ENCODE assay signal across 17 mouse cellular contexts in the genomic region with DNA sequence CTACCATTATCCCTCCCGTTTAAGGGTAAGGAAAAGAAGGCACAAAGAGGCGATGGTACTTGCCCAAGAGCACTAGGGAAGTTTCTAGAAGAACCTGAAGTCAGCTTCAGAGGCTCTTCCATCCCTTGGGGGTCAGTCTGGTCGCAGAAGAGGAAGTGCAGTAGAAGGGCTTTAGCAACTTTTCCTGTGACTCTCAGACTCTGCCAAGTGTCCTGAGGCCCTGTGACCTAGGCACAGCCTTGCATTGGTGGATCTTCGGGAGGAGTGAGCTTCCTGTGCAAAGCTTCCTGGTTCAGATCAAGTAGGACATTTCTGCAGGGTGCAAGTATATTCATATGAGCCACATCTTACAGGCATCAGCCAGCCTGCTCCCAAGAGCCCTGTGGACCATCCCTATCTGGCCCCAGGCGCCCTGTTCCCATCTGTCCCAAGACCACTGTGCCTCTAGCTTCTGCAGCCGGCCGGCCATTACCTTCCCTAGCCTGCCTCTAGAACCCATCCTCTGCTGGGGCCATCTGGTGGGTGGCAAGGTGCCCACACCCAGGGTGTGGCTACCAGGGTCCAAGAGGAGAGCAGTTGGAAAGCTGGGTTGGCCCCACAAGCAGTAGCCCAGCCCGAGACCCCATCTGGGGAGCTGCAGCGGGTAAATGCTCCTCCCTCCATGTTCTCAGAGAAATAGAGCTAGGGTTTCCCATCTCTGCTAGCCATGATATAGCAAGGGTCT.
DNase-seq lines count a peak whose midpoint lies in the region; ATAC-seq and TF ChIP-seq lines count a peak whose summit lies in the region.
"Had no signal": no experiment of that assay in that cellular context is flagged by ENCODE, and none has a peak within 500 bp of the region (broad histone marks: within the 10 kb centered on the region; RNA-seq: fewer than 3 reads in every experiment).

No protein-coding gene starts in this region.

- H3K79me2 ChIP-seq in liver, adult 2 months (ENCODE audit: control insufficient read depth, insufficient read depth, low read length): no peaks in the 10 kb centered on the region

- H3K36me3 ChIP-seq in liver, adult 2 months (ENCODE audit: control insufficient read depth, insufficient read depth, low read length): no peaks in the 10 kb centered on the region
- no peaks in the 10 kb centered on the region for H3K36me3 ChIP-seq in liver, embryonic 12.5 days
- H3K36me3 ChIP-seq: embryonic facial prominence, embryonic 10.5 days; heart, embryonic 13.5 days had no signal

- no peak overlapping the region; the same call in 1 of the 2 replicates for H3K27ac ChIP-seq in liver, adult 2 months (replicated peaks; ENCODE audit: insufficient read depth, low read depth, low read length)
- H3K27ac ChIP-seq in liver, embryonic 12.5 days: no peak overlapping the region
- H3K27ac ChIP-seq: embryonic facial prominence, embryonic 10.5 days; forebrain, embryonic 13.5 days; heart, embryonic 13.5 days had no signal

- no peak for TF ChIP-seq CTCF in liver, adult 2 months (IDR thresholded peaks at IDR 0.05; ENCODE audit: low read depth, low read length)

- no peak overlapping the region for H3K9ac ChIP-seq in liver, adult 2 months (ENCODE audit: low read depth, low read length)
- no peak overlapping the region for H3K9ac ChIP-seq in liver, embryonic 12.5 days
- H3K9ac ChIP-seq: forebrain, embryonic 13.5 days; heart, embryonic 13.5 days; lung, embryonic 14.5 days had no signal

- H3K27me3 ChIP-seq in liver, adult 2 months (ENCODE audit: control insufficient read depth, insufficient read depth, low read length): no peaks in the 10 kb centered on the region
- peaks cover 59% of the 10 kb centered on the region for H3K27me3 ChIP-seq in liver, embryonic 12.5 days (replicated peaks)

- H3K9me3 ChIP-seq in liver, embryonic 12.5 days (replicated peaks): no peaks in the 10 kb centered on the region
- H3K9me3 ChIP-seq: embryonic facial prominence, embryonic 10.5 days; forebrain, embryonic 13.5 days; heart, embryonic 13.5 days had no signal

- 80% methylated on average over 9 of the region's 9 CpGs for WGBS in liver, adult 2 months
- WGBS in liver, embryonic 12.5 days (ENCODE audit: insufficient replicate concordance): 58% methylated on average over 9 of the region's 9 CpGs

- intact Hi-C loops in heart, postnatal 36 days (cut with DNase I): no loop called here

- no peaks in the 10 kb centered on the region for H3K4me1 ChIP-seq in liver, adult 2 months (ENCODE audit: control insufficient read depth, insufficient read depth, low read length)
- peaks cover 18% of the 10 kb centered on the region for H3K4me1 ChIP-seq in liver, embryonic 12.5 days

- no peak for TF ChIP-seq POLR2A in liver, adult 2 months (IDR thresholded peaks at IDR 0.05; ENCODE audit: extremely low read depth, insufficient read depth, low read length)

- DNase-seq in heart, adult 11 months: peak; percentile 94
- DNase-seq in heart, postnatal 36 days: no peak
- peak; percentile 50 for DNase-seq in liver, adult 2 months (ENCODE audit: extremely low read depth, low read depth, low spot score)
- DNase-seq in right cerebral cortex, postnatal 10 days (ENCODE audit: low spot score in 2 of 2): peak; percentile 25 to 30
- DNase-seq in right cerebral cortex, adult 18-20 months: no peak
- no peak for DNase-seq in adrenal gland, adult 2 months
- DNase-seq: adrenal gland, postnatal 36 days; B cell, adult 2 months; gastrocnemius, postnatal 14 days; kidney, postnatal 4 days; lung, embryonic 14.5 days; thymus, postnatal 25 days had no signal

- ATAC-seq in liver, embryonic 12.5 days: no peak
- ATAC-seq: activated CD4-positive, CD25-positive, alpha-beta regulatory T cell, adult 4 months; forebrain, embryonic 13.5 days had no signal

- no peak overlapping the region for H3K4me3 ChIP-seq in liver, adult 2 months (ENCODE audit: insufficient read depth, low read depth, low read length)
- no peak overlapping the region for H3K4me3 ChIP-seq in liver, embryonic 12.5 days
- H3K4me3 ChIP-seq: embryonic facial prominence, embryonic 10.5 days; forebrain, embryonic 13.5 days; heart, embryonic 13.5 days had no signal

- H3K4me2 ChIP-seq in liver, embryonic 12.5 days: no peak overlapping the region
- H3K4me2 ChIP-seq: forebrain, embryonic 13.5 days; heart, embryonic 13.5 days; lung, embryonic 14.5 days had no signal

Comparison
In these comparisons a context has a peak if more than half of its experiments do, and no peak if none do; other contexts are left out.
1. DNase-seq: peak in heart, adult 11 months (single experiment), liver, adult 2 months (single experiment) and right cerebral cortex, postnatal 10 days (2 of 2); none in heart, postnatal 36 days (0 of 2), right cerebral cortex, adult 18-20 months (single experiment) and adrenal gland, adult 2 months (single experiment).